Mouse (Mus musculus) spleen, adult 2 months (tissue): ENCODE results near the gene Ttc9.

Experiments
- CTCF ChIP-seq: fragments of 200-500 bp; IDR thresholded peaks from 2 replicates; pipeline ENCODE4 v1.5.1; 2011; ENCODE audit warnings: mild to moderate bottlenecking, inconsistent platforms; ENCODE audit not compliant: insufficient read depth, insufficient read length, insufficient replicate concordance; ENCODE audit errors: extremely low read depth
- POLR2A ChIP-seq: fragments of 200-500 bp; IDR thresholded peaks from 2 replicates; pipeline ENCODE4 v1.6.1; 2011; ENCODE audit warnings: low read depth, low read length, inconsistent platforms

DNA sequence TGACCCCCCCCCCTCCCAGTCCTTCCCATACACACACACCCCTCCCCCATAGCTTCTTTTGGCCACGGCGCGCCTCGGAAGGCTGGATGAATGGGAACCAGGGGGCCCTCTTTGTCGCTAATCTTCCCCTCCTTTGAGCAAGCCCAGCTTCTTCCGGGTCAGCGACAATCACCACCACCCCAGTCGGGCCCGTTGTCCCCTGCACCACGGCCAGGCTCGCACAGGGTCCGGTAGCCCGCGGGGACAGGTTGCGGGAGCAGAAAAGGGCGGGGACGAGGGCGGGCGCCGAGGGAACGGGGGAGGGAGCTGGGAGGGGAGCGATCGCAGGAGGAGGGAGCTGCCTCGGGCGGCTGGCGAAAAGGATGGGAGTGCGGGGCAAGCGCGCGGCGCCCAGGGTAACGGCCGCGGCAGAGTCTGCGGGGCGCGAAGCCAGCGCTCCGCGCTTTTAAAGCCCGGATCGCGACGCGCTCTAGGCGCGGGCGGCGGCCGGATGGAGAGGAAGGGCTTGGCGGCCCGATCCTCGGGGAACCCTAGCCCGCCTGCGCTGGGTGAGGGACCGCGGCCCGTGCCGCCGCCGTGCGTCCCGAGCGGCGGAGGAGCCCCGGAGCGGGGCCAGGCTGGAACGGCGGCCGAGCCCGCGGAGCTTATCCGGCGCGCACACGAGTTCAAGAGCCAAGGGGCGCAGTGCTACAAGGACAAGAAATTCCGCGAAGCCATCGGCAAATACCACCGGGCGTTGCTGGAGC lies at the start of gene Ttc9:
- TF ChIP-seq POLR2A (no peak), CTCF (no peak)
